Mouse (Mus musculus): Measurements from ENCODE around the gene Cd63. TPM values are rescaled to one million over a fixed set of nuclear protein-coding genes. Genes with fewer than 3 reads are reported as not detected.

Gene Cd63
- polyA plus RNA-seq, 1 experiment, result 134 TPM

- Histone ChIP-seq H3K4me3 (replicated peaks; ENCODE audit: control insufficient read depth, low read depth, low read length) (no peak overlapping the region), H3K4me1 (ENCODE audit: control insufficient read depth, insufficient read depth, low read length) (no peaks in the 10 kb centered on the region), H3K27ac (ENCODE audit: control insufficient read depth, insufficient read depth, low read depth, low read length, poor library complexity) (no peak overlapping the region)
- TF ChIP-seq POLR2A (IDR thresholded peaks at IDR 0.05; ENCODE audit: borderline replicate concordance, control insufficient read depth, low read depth, low read length) (no peak), CTCF (IDR thresholded peaks at IDR 0.05; ENCODE audit: control insufficient read depth, insufficient read depth, low read length) (no peak)
- WGBS, result 71% methylated on average over 7 of the region's 7 CpGs
These were observed 34.4 kb downstream of the Cd63 start for GRCm38 (mm10) chr10:128934997-128935787.

DNA sequence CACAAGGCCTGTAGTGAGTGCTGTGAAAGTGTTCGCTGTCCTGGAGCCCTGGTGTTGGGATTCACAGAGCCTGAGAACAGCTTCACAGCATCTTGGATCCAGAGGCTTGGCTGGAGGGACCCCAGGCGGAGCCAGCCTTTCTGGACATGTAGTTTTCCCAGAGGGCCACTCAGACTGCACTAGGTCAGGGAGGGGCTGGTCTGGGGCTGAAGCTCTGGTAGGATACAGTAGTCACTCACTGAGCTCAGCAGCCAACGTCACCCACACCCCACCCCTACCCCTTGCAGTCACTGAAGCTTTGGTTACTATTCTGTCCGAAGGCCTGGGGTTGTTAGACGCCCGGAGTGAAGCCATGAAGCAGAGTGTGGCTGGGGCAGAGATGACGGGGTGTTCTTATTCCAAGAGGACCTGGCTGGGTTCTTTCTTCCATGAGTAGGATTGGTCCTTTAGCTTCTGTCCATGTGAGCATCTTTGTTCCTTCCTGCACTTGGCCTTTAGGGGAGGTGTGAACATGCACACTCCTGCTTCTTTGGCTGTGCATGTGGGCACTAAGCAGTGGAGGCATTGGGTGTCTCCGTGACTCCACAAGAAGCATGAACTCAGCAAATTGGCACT, 35.1 kb downstream of the Cd63 start:
- Histone ChIP-seq H3K4me1 (ENCODE audit: control insufficient read depth, insufficient read depth, low read length) (no peaks in the 10 kb centered on the region), H3K4me3 (replicated peaks; ENCODE audit: control insufficient read depth, low read depth, low read length) (no peak overlapping the region), H3K27ac (ENCODE audit: control insufficient read depth, insufficient read depth, low read depth, low read length, poor library complexity) (no peak overlapping the region)
- 70% methylated on average over 8 of the region's 8 CpGs for WGBS
- TF ChIP-seq POLR2A (IDR thresholded peaks at IDR 0.05; ENCODE audit: borderline replicate concordance, control insufficient read depth, low read depth, low read length) (no peak), CTCF (IDR thresholded peaks at IDR 0.05; ENCODE audit: control insufficient read depth, insufficient read depth, low read length) (no peak)

- 74% methylated on average over 12 of the region's 12 CpGs for WGBS
These were observed 37.1 kb downstream of the Cd63 start for GRCm38 (mm10) chr10:128937756-128938390.

DNA sequence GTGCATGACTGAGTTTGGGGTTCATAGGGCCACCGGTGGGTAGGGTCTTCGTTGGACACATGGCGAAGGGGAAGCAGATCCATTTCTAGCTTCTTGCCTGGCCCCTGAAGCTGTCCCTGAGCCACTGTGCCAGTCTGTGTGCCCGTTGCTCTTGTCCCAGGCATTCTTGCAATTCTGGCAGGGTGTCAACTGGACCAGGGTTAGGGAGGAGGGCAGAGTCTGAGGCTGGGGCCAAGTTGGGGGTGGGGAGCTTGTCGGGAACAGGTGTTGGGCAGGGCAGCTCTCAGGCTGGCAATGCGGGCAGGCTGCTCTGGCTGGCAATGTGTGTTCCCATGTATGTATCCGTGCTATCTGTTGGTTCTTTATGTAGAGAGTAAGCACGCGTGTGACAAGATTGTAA, 37.7 kb downstream of the Cd63 start:
- 77% methylated on average over 9 of the region's 9 CpGs for WGBS
- Histone ChIP-seq H3K4me1 (ENCODE audit: control insufficient read depth, insufficient read depth, low read length) (no peaks in the 10 kb centered on the region), H3K27ac (ENCODE audit: control insufficient read depth, insufficient read depth, low read depth, low read length, poor library complexity) (no peak overlapping the region), H3K4me3 (replicated peaks; ENCODE audit: control insufficient read depth, low read depth, low read length) (no peak overlapping the region)
- TF ChIP-seq CTCF (IDR thresholded peaks at IDR 0.05; ENCODE audit: control insufficient read depth, insufficient read depth, low read length), result no peak
- TF ChIP-seq POLR2A (IDR thresholded peaks at IDR 0.05; ENCODE audit: borderline replicate concordance, control insufficient read depth, low read depth, low read length), result no peak

More at GRCm38 (mm10) chr10:128937756-128938390, 37.1 kb downstream of the Cd63 start:
- H3K4me3 ChIP-seq (replicated peaks; ENCODE audit: control insufficient read depth, low read depth, low read length), result no peak overlapping the region
- H3K27ac ChIP-seq (ENCODE audit: control insufficient read depth, insufficient read depth, low read depth, low read length, poor library complexity), result no peak overlapping the region
- TF ChIP-seq CTCF (IDR thresholded peaks at IDR 0.05; ENCODE audit: control insufficient read depth, insufficient read depth, low read length) (no peak), POLR2A (IDR thresholded peaks at IDR 0.05; ENCODE audit: borderline replicate concordance, control insufficient read depth, low read depth, low read length) (no peak)
- H3K4me1 ChIP-seq (ENCODE audit: control insufficient read depth, insufficient read depth, low read length), result no peaks in the 10 kb centered on the region

DNA sequence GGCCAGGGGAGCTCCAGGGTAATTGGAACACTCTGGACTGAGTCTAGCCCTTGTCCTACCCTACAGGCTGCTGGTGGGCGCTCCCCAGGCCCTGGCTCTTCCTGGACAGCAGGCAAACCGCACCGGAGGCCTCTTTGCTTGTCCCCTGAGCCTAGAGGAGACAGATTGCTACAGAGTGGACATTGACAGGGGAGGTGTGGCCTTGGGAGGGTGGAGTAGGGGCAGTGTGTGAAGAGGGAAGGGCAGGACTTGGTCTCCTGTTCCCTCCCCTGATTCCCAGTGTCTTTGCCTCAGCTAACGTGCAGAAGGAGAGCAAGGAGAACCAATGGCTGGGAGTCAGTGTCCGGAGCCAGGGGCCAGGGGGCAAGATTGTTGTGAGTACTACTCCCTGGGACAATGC, 38.2 kb downstream of the Cd63 start:
- H3K4me1 ChIP-seq (ENCODE audit: control insufficient read depth, insufficient read depth, low read length), result no peaks in the 10 kb centered on the region
- no peak overlapping the region; the same call in 1 of the 2 replicates for H3K27ac ChIP-seq (ENCODE audit: control insufficient read depth, insufficient read depth, low read depth, low read length, poor library complexity)
- 74% methylated on average over 5 of the region's 5 CpGs for WGBS

GRCm38 (mm10) chr10:128940475-128941061, 39.8 kb downstream of the Cd63 start:
- TF ChIP-seq CTCF (IDR thresholded peaks at IDR 0.05; ENCODE audit: control insufficient read depth, insufficient read depth, low read length) (no peak), POLR2A (IDR thresholded peaks at IDR 0.05; ENCODE audit: borderline replicate concordance, control insufficient read depth, low read depth, low read length) (no peak)
- no peak overlapping the region for H3K4me3 ChIP-seq (replicated peaks; ENCODE audit: control insufficient read depth, low read depth, low read length)

More for the DNA sequence above, 38.2 kb downstream of the Cd63 start:
- TF ChIP-seq CTCF (IDR thresholded peaks at IDR 0.05; ENCODE audit: control insufficient read depth, insufficient read depth, low read length) (no peak), POLR2A (IDR thresholded peaks at IDR 0.05; ENCODE audit: borderline replicate concordance, control insufficient read depth, low read depth, low read length) (no peak)
- no peak overlapping the region for H3K4me3 ChIP-seq (replicated peaks; ENCODE audit: control insufficient read depth, low read depth, low read length)

DNA sequence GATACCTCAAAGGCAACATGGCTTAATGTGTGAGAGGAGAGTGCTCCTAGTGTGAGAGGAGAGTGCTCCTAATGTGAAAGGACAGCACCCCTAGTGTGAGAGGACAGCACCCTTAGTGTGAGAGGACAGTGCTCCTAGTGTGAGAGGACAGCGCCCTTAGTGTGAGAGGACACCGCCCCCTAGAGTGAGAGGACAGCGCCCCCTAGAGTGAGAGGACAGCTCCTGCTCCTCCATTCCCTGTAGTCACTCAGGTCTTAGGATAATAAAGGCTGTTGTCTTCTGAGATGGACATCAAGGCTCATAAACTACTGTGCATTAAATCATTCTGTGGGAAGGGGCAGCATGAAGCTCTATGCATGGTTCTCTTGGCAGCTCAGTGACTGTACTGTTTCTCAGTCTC, 44.9 kb downstream of the Cd63 start:
- no peak overlapping the region for H3K4me3 ChIP-seq (replicated peaks; ENCODE audit: control insufficient read depth, low read depth, low read length)
- TF ChIP-seq POLR2A (IDR thresholded peaks at IDR 0.05; ENCODE audit: borderline replicate concordance, control insufficient read depth, low read depth, low read length) (no peak), CTCF (IDR thresholded peaks at IDR 0.05; ENCODE audit: control insufficient read depth, insufficient read depth, low read length) (peak; percentile 57)
- H3K4me1 ChIP-seq (ENCODE audit: control insufficient read depth, insufficient read depth, low read length), result no peaks in the 10 kb centered on the region
- no peak overlapping the region for H3K27ac ChIP-seq (ENCODE audit: control insufficient read depth, insufficient read depth, low read depth, low read length, poor library complexity)
- 23% methylated on average over 3 of the region's 3 CpGs for WGBS

More at GRCm38 (mm10) chr10:128940475-128941061, 39.8 kb downstream of the Cd63 start:
- Histone ChIP-seq H3K4me1 (ENCODE audit: control insufficient read depth, insufficient read depth, low read length) (no peaks in the 10 kb centered on the region), H3K27ac (ENCODE audit: control insufficient read depth, insufficient read depth, low read depth, low read length, poor library complexity) (no peak overlapping the region)
- 70% methylated on average over 10 of the region's 10 CpGs for WGBS

GRCm38 (mm10) chr10:128947496-128947895, 46.7 kb downstream of the Cd63 start:
- Histone ChIP-seq H3K4me1 (ENCODE audit: control insufficient read depth, insufficient read depth, low read length) (no peaks in the 10 kb centered on the region), H3K27ac (ENCODE audit: control insufficient read depth, insufficient read depth, low read depth, low read length, poor library complexity) (no peak overlapping the region), H3K4me3 (replicated peaks; ENCODE audit: control insufficient read depth, low read depth, low read length) (no peak overlapping the region)
- no peak for TF ChIP-seq POLR2A (IDR thresholded peaks at IDR 0.05; ENCODE audit: borderline replicate concordance, control insufficient read depth, low read depth, low read length)
- TF ChIP-seq CTCF (IDR thresholded peaks at IDR 0.05; ENCODE audit: control insufficient read depth, insufficient read depth, low read length), result no peak
- WGBS, result 83% methylated on average over 4 of the region's 4 CpGs

Measured in bone marrow, adult 2 months (tissue).